Mouse (Mus musculus) CH12.LX (cell line): ENCODE results near the gene Heyl. TPM values are rescaled to one million over a fixed set of nuclear protein-coding genes. Genes with fewer than 3 reads are reported as not detected.

ENCODE experiments used
- DNase-seq: peaks from one replicate; pipeline ENCODE4 v3.0.0-alpha.2; 2013; ENCODE audit errors: extremely low read depth
- H3K27ac ChIP-seq: 2 replicates; pipeline ENCODE4 v1.5.1; 2012; ENCODE audit warnings: low read depth, mild to moderate bottlenecking, control low read depth, moderate library complexity; ENCODE audit not compliant: insufficient read depth
- H3K27me3 ChIP-seq: replicated peaks from 2 replicates; pipeline ENCODE3; 2012; ENCODE audit warnings: inconsistent platforms
- H3K36me3 ChIP-seq, 2 experiments: replicated peaks in 1 of 2; 2 replicates each; pipeline versions ENCODE3 to v1.6.1; 2012; ENCODE audit warnings: inconsistent platforms in 1 of 2, low read length in 1 of 2, mild to moderate bottlenecking in 1 of 2, mixed read lengths in 1 of 2, moderate library complexity in 1 of 2; ENCODE audit not compliant: control insufficient read depth in 1 of 2, insufficient read depth in 1 of 2
- H3K4me1 ChIP-seq, 2 experiments: 2 replicates each; pipeline ENCODE4 v1.6.1; 2012; ENCODE audit warnings: inconsistent platforms in 1 of 2, moderate library complexity in 1 of 2; ENCODE audit not compliant: insufficient read depth in 2 of 2, control insufficient read depth in 1 of 2
- H3K4me2 ChIP-seq: 2 replicates; pipeline ENCODE4 v1.6.1; 2012; ENCODE audit warnings: low read depth, mild to moderate bottlenecking, control low read depth; ENCODE audit not compliant: poor library complexity, insufficient read depth, severe bottlenecking
- H3K4me3 ChIP-seq, 3 experiments: fragments of 150-350 bp in 1 of 3; sonication (generic) in 1 of 3; replicated peaks in 1 of 3; 2 replicates each; pipeline versions ENCODE3 to v1.5.1; 2011 to 2012; ENCODE audit warnings: low read depth in 2 of 3, low read length in 2 of 3, mild to moderate bottlenecking in 2 of 3, moderate library complexity in 2 of 3, control low read depth in 1 of 3, improper control_type of control experiment in 1 of 3, inconsistent platforms in 1 of 3, mixed read lengths in 1 of 3; ENCODE audit not compliant: poor library complexity in 1 of 3
- H3K79me2 ChIP-seq: replicated peaks from 2 replicates; pipeline ENCODE4 v1.6.1; 2012; ENCODE audit warnings: mild to moderate bottlenecking, moderate library complexity; ENCODE audit not compliant: control insufficient read depth, poor library complexity, insufficient read depth, severe bottlenecking; ENCODE audit errors: extremely low read depth
- H3K9ac ChIP-seq: 2 replicates; pipeline ENCODE4 v1.6.1; 2012; ENCODE audit warnings: low read depth, mild to moderate bottlenecking, control low read depth, moderate library complexity; ENCODE audit not compliant: insufficient read depth
- H3K9me3 ChIP-seq: replicated peaks from 2 replicates; pipeline ENCODE3; 2012; ENCODE audit warnings: low read length, inconsistent platforms, mixed read lengths
- CHD1 ChIP-seq: IDR thresholded peaks from 2 replicates; pipeline ENCODE4 v1.6.1; 2012; ENCODE audit warnings: low read depth, low read length, improper control_type of control experiment, inconsistent platforms
- CHD2 ChIP-seq: IDR thresholded peaks from 2 replicates; pipeline ENCODE4 v1.6.1; 2011; ENCODE audit warnings: low read length, improper control_type of control experiment
- ELF1 ChIP-seq: IDR thresholded peaks from 2 replicates; pipeline ENCODE4 v1.6.1; 2014; ENCODE audit warnings: low read depth, mild to moderate bottlenecking, inconsistent platforms, low read length, improper control_type of control experiment
- EP300 ChIP-seq: IDR thresholded peaks from 2 replicates; pipeline ENCODE4 v1.6.1; 2011; ENCODE audit warnings: low read length, improper control_type of control experiment
- HCFC1 ChIP-seq: IDR thresholded peaks from 2 replicates; pipeline ENCODE4 v1.6.1; 2012; ENCODE audit warnings: low read depth, mild to moderate bottlenecking, inconsistent platforms, low read length, improper control_type of control experiment
- IRF4 ChIP-seq: IDR thresholded peaks from 2 replicates; pipeline ENCODE4 v1.6.1; 2014; ENCODE audit warnings: low read depth, mild to moderate bottlenecking, inconsistent platforms, low read length, improper control_type of control experiment
- JUND ChIP-seq: conservative IDR thresholded peaks from 2 replicates; pipeline ENCODE4 v1.6.1; 2011; ENCODE audit warnings: low read depth, low read length, improper control_type of control experiment
- MAFK ChIP-seq: IDR thresholded peaks from 2 replicates; pipeline ENCODE4 v1.6.1; 2011; ENCODE audit warnings: low read length, improper control_type of control experiment; ENCODE audit not compliant: insufficient replicate concordance
- MAZ ChIP-seq: IDR thresholded peaks from 2 replicates; pipeline ENCODE4 v1.6.1; 2012; ENCODE audit warnings: low read depth, mild to moderate bottlenecking, inconsistent platforms, low read length, improper control_type of control experiment, moderate library complexity
- MXI1 ChIP-seq: IDR thresholded peaks from 2 replicates; pipeline ENCODE4 v1.6.1; 2011; ENCODE audit warnings: mild to moderate bottlenecking, low read depth, low read length, improper control_type of control experiment
- MYC ChIP-seq: IDR thresholded peaks from 2 replicates; pipeline ENCODE4 v1.6.1; 2011; ENCODE audit warnings: low read depth, mild to moderate bottlenecking, improper control_type of control experiment, low read length
- NRF1 ChIP-seq: IDR thresholded peaks from 2 replicates; pipeline ENCODE4 v1.6.1; 2014; ENCODE audit warnings: low read depth, mild to moderate bottlenecking, inconsistent platforms, low read length, improper control_type of control experiment, moderate library complexity
- POLR2A ChIP-seq: IDR thresholded peaks from 2 replicates; pipeline ENCODE4 v1.6.1; 2011; ENCODE audit warnings: low read depth, mild to moderate bottlenecking, improper control_type of control experiment, low read length
- POLR2AphosphoS2 ChIP-seq: IDR thresholded peaks from 2 replicates; pipeline ENCODE4 v1.6.1; 2011; ENCODE audit warnings: low read depth, low read length, improper control_type of control experiment
- RCOR1 ChIP-seq: conservative IDR thresholded peaks from 2 replicates; pipeline ENCODE4 v1.6.1; 2012; ENCODE audit warnings: low read depth, mild to moderate bottlenecking, inconsistent platforms, low read length, improper control_type of control experiment
- SIN3A ChIP-seq: IDR thresholded peaks from 2 replicates; pipeline ENCODE4 v1.6.1; 2012; ENCODE audit warnings: low read length, improper control_type of control experiment, inconsistent platforms
- SMC3 ChIP-seq: IDR thresholded peaks from 2 replicates; pipeline ENCODE4 v1.6.1; 2011; ENCODE audit warnings: low read depth, low read length, improper control_type of control experiment
- TBP ChIP-seq: conservative IDR thresholded peaks from 2 replicates; pipeline ENCODE4 v1.6.1; 2011; ENCODE audit warnings: low read depth, low read length, improper control_type of control experiment
- UBTF ChIP-seq: IDR thresholded peaks from 2 replicates; pipeline ENCODE4 v1.6.1; 2012; ENCODE audit warnings: low read depth, mild to moderate bottlenecking, inconsistent platforms, low read length, improper control_type of control experiment, moderate library complexity
- USF1 ChIP-seq: IDR thresholded peaks from 2 replicates; pipeline ENCODE4 v1.6.1; 2014; ENCODE audit warnings: low read depth, mild to moderate bottlenecking, inconsistent platforms, low read length, improper control_type of control experiment
- USF2 ChIP-seq: conservative IDR thresholded peaks from 2 replicates; pipeline ENCODE4 v1.6.1; 2011; ENCODE audit warnings: low read depth, low read length, improper control_type of control experiment
- ZC3H11A ChIP-seq: IDR thresholded peaks from 2 replicates; pipeline ENCODE4 v1.6.1; 2012; ENCODE audit warnings: low read depth, mild to moderate bottlenecking, inconsistent platforms, low read length, improper control_type of control experiment
- ZMIZ1 ChIP-seq: IDR thresholded peaks from 2 replicates; pipeline ENCODE4 v1.6.1; 2012; ENCODE audit warnings: low read depth, mild to moderate bottlenecking, inconsistent platforms, low read length, improper control_type of control experiment
- dilution Hi-C: fragments of 300-500 bp; cut with MboI; formaldehyde crosslinking; loops from 2 replicates; pipeline ENCODE4 v1.14.3; 2020; ENCODE audit warnings: low sequenced_read_pairs; ENCODE audit not compliant: extremely low pct_unique_long_range_greater_than_20kb, extremely low pct_ligation_motif_present
- in situ Hi-C: fragments of 300-500 bp; cut with MboI; formaldehyde crosslinking; loops from 3 replicates; pipeline ENCODE4 v1.14.3; 2019; ENCODE audit warnings: low sequenced_read_pairs, low pct_ligation_motif_present, low pct_unique_long_range_greater_than_20kb, mixed read lengths
- polyA plus RNA-seq: library from polyadenylated mRNA; unstranded; fragments of >175 nt; gene quantifications from 2 replicates; pipeline ENCODE4 v1.2.1, GENCODE M21; 2012; ENCODE audit warnings: low read depth; ENCODE audit not compliant: insufficient read length
- total RNA-seq, 2 experiments: library from RNA; depleted of rRNA; stranded (reverse); fragments of 300-350 nt in 1 of 2; fragments of >200 nt in 1 of 2; gene quantifications; 2 replicates each; pipeline ENCODE4 v1.2.3; 2012 to 2014

Heyl gene
- total and polyA plus RNA-seq, 3 experiments: not detected

DNA sequence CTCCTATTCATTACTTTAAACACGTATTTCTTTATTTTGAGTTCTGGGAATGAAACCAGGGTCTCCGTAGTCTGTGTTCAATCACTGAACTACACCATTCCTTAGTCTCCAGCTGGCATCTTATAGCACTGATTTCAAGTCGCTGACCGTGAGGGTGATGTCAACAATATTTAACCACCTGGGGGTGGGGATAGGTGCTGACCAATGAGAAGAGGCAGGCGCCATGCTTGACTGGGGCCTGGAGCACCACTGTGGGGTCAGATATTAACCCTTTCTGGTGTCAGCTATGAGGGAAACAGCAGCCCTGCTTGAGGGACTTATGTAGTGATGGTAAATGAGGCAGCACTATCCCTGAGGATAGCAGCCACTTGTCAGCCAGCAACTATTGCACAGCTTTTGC is 21.9 kb upstream of the Heyl start:
- H3K36me3 ChIP-seq: no peaks in the 10 kb centered on the region
- TF ChIP-seq POLR2A (no peak), ELF1 (no peak), TBP (no peak), MXI1 (no peak), RCOR1 (no peak), ZMIZ1 (no peak), SIN3A (no peak), HCFC1 (no peak), SMC3 (no peak), CHD1 (no peak), CHD2 (no peak), POLR2AphosphoS2 (no peak), ZC3H11A (no peak), UBTF (no peak), MAFK (no peak)
- dilution Hi-C loops: no loop called here
- no peak for DNase-seq
- no peaks in the 10 kb centered on the region for H3K9me3 ChIP-seq
- H3K4me1 ChIP-seq: no peaks in the 10 kb centered on the region
- in situ Hi-C loops: no loop called here
- no peaks in the 10 kb centered on the region for H3K79me2 ChIP-seq
- peaks cover 96% of the 10 kb centered on the region for H3K27me3 ChIP-seq
- H3K27ac ChIP-seq: no peak overlapping the region
- H3K4me3 ChIP-seq: no peak overlapping the region
- no peak overlapping the region for H3K9ac ChIP-seq
- no peak overlapping the region for H3K4me2 ChIP-seq

GRCm38 (mm10) chr4:123212330-123212729 is 21.0 kb upstream of the Heyl start:
- Histone ChIP-seq H3K79me2 (no peaks in the 10 kb centered on the region), H3K4me2 (no peak overlapping the region), H3K9me3 (no peaks in the 10 kb centered on the region), H3K4me3 (no peak overlapping the region), H3K9ac (no peak overlapping the region), H3K27me3 (peaks cover 93% of the 10 kb centered on the region), H3K4me1 (no peaks in the 10 kb centered on the region), H3K36me3 (no peaks in the 10 kb centered on the region), H3K27ac (no peak overlapping the region)
- dilution Hi-C loops: no loop called here
- no peak for DNase-seq
- TF ChIP-seq CHD2: no peak
- no peak for TF ChIP-seq MAZ
- TF ChIP-seq USF2: no peak
- no peak for TF ChIP-seq MYC
- TF ChIP-seq SMC3: no peak
- TF ChIP-seq ELF1: no peak
- no peak for TF ChIP-seq NRF1
- TF ChIP-seq JUND: no peak
- no peak for TF ChIP-seq RCOR1
- TF ChIP-seq EP300: no peak
- no peak for TF ChIP-seq USF1
- TF ChIP-seq IRF4: no peak
- no peak for TF ChIP-seq MAFK
- in situ Hi-C loops: no loop called here
